Mouse (Mus musculus) limb, embryonic 11.5 days (tissue): ENCODE data around the gene Ecsit. TPM values are rescaled to one million over a fixed set of nuclear protein-coding genes. Genes with fewer than 3 reads are reported as not detected.

Experiments
- ATAC-seq: fragments of 200-750 bp; cut with Nextera tagmentation; 2 replicates; pipeline ENCODE4 v1.8.0; 2017; ENCODE audit warnings: low read depth; ENCODE audit not compliant: insufficient number of reproducible peaks, low FRiP score, low TSS enrichment
- DNase-seq: peaks from one replicate; pipeline ENCODE4 v3.0.0-alpha.2; 2015; ENCODE audit warnings: low spot score
- H3K27ac ChIP-seq: fragments of 300-500 bp; sonication (generic); replicated peaks from 2 replicates; pipeline ENCODE4 v1.5.1; 2014; ENCODE audit warnings: low read depth, mild to moderate bottlenecking, low read length
- H3K27me3 ChIP-seq: fragments of 300-500 bp; sonication (generic); 2 replicates; pipeline ENCODE4 v1.6.1; 2014; ENCODE audit warnings: mild to moderate bottlenecking, low read length, mixed read lengths; ENCODE audit not compliant: control insufficient read depth, insufficient read depth
- H3K36me3 ChIP-seq: fragments of 300-500 bp; sonication (generic); 2 replicates; pipeline ENCODE4 v1.6.1; 2014; ENCODE audit warnings: mild to moderate bottlenecking, low read length, moderate library complexity, mixed read lengths; ENCODE audit not compliant: control insufficient read depth, insufficient read depth
- H3K4me1 ChIP-seq: fragments of 300-500 bp; sonication (generic); 2 replicates; pipeline ENCODE4 v1.6.1; 2014; ENCODE audit warnings: low read length, mixed read lengths; ENCODE audit not compliant: control insufficient read depth, insufficient read depth
- H3K4me2 ChIP-seq: fragments of 300-500 bp; sonication (generic); 2 replicates; pipeline ENCODE4 v1.6.1; 2014; ENCODE audit warnings: low read depth, mild to moderate bottlenecking, moderate library complexity; ENCODE audit not compliant: severe bottlenecking
- H3K4me3 ChIP-seq: fragments of 300-500 bp; sonication (generic); 2 replicates; pipeline ENCODE4 v1.5.1; 2014; ENCODE audit warnings: low read depth, low read length
- H3K9ac ChIP-seq: fragments of 300-500 bp; sonication (generic); 2 replicates; pipeline ENCODE4 v1.6.1; 2014; ENCODE audit warnings: mild to moderate bottlenecking, low read length
- H3K9me3 ChIP-seq: fragments of 300-500 bp; sonication (generic); 2 replicates; pipeline ENCODE4 v1.6.1; 2016; ENCODE audit warnings: low read length; ENCODE audit not compliant: control insufficient read depth
- WGBS: fragments of 180-500 bp; shearing (Covaris S2); extraction: QIAGEN DNeasy Blood & Tissue Kit; methylation state at CpG from one replicate; pipeline ENCODE4 v1.1.7; 2014; 5-methylcytosine and 5-hydroxymethylcytosine counted together
- microRNA-seq: library from miRNA; unstranded; fragments of <30 nt; microRNA quantifications from one replicate; pipeline ENCODE4, GENCODE M21; 2016
- polyA plus RNA-seq: library from polyadenylated mRNA; unstranded; fragments of >200 nt; fragmentation: Nextera tagmentation; extraction: Ambion mirVana; gene quantifications from 2 replicates; pipeline ENCODE4 v1.2.1, GENCODE M21; 2014

Ecsit gene
- polyA plus RNA-seq, 1 experiment from 2014 or later = 29.9 TPM

DNA sequence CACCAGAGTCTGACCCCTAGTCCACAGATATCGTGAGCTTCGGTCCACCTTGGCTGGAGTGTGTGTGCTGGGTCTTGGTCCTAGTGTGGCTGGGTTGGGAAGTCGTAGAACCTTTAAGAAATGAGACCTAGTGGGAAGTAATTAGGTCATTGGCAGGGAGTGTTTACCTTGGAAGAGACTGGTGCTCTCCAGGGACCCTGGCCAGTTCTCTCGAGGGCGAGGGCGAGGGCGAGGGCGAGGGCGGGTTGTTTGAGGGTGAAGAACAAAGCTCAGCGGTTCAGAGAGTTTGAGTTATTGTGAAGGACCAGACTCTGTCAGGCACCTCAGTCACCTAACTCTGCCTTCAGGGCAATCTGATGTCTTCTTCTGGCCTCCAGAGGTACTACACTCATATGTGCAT lies 47.4 kb downstream of the Ecsit start:
- H3K9ac ChIP-seq = no peak overlapping the region
- no peak overlapping the region for H3K4me2 ChIP-seq
- H3K27me3 ChIP-seq = no peaks in the 10 kb centered on the region
- H3K27ac ChIP-seq = no peak overlapping the region
- H3K9me3 ChIP-seq = no peaks in the 10 kb centered on the region
- DNase-seq (no peak), ATAC-seq (no peak)
- no peak overlapping the region for H3K4me3 ChIP-seq
- no peaks in the 10 kb centered on the region for H3K4me1 ChIP-seq
- WGBS = 76% methylated on average over 10 of the region's 10 CpGs
- H3K36me3 ChIP-seq = no peaks in the 10 kb centered on the region

DNA sequence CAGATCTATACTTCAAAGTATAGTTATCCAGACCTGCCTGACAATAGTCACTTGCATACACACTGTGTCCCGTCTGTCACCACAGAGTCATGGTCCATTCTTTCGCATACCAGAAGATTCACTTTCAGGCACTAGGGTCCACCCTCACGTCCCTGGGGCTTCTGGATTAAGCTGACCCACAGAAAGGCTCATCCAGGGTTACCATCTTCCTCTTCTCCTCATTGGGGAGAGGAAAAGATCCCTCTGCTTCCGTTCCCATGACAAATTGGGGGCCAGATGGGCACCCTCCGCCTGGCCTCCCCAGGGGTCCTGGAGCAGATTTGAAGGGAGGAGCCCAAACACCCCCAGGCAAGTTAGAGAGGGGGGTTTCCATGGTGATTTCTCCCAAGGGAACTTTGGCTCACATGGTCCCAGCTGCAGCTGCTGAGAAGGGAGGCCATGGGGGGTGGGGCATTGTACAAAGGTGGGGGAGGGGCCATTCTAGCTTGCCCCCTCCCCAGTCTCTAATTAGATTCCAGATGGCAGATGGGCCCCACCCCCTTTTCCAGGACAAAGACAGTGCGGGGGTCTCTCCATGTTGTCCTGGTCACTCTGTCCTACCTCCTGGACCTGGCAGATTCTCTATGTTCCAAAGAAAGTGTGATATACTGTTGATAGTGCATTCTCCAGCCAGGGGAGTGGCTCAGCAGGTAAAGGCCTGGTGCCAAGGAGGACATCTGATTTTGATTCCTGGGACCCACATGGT lies 49.8 kb downstream of the Ecsit start:
- Histone ChIP-seq H3K27me3 (no peaks in the 10 kb centered on the region), H3K4me1 (no peaks in the 10 kb centered on the region), H3K4me3 (no peak overlapping the region), H3K27ac (no peak overlapping the region), H3K9ac (no peak overlapping the region), H3K4me2 (no peak overlapping the region), H3K9me3 (no peaks in the 10 kb centered on the region), H3K36me3 (no peaks in the 10 kb centered on the region)
- ATAC-seq (no peak; the same call in 1 of the 2 replicates), DNase-seq (no peak)
- WGBS = 56% methylated on average over 6 of the region's 6 CpGs

- Histone ChIP-seq H3K9me3 (no peaks in the 10 kb centered on the region), H3K4me2 (no peak overlapping the region), H3K36me3 (no peaks in the 10 kb centered on the region), H3K4me1 (no peaks in the 10 kb centered on the region), H3K4me3 (no peak overlapping the region), H3K27ac (no peak overlapping the region), H3K27me3 (no peaks in the 10 kb centered on the region), H3K9ac (no peak overlapping the region)
- ATAC-seq (no peak), DNase-seq (no peak)
- 92% methylated on average over 9 of the region's 9 CpGs for WGBS
Observed at GRCm38 (mm10) chr9:22030386-22030785, 54.9 kb downstream of the Ecsit start.

DNA sequence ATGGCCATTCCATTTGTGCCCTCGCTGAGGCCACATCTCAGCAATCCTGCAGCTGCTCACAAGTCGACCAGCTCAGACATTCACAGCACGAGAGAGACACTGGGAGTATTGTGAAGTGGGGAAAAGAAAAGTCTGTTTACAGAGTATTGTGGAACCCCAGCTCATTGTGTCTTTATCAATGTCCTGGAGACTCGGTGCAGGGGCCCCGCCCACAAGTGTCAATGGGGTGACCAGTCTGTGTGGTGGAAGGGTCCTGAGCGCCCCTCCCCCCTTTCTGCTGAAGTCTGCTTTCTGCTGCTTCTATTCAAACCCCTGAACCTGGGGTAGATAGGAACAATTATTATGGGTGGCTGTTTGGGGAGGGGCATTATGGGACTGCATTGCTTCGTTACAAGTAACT lies 56.8 kb downstream of the Ecsit start:
- Histone ChIP-seq H3K9ac (no peak overlapping the region), H3K27me3 (no peaks in the 10 kb centered on the region), H3K27ac (no peak overlapping the region), H3K4me1 (no peaks in the 10 kb centered on the region), H3K36me3 (no peaks in the 10 kb centered on the region), H3K9me3 (no peaks in the 10 kb centered on the region), H3K4me2 (no peak overlapping the region), H3K4me3 (no peak overlapping the region)
- 68% methylated on average over 7 of the region's 7 CpGs for WGBS
- no peak for ATAC-seq
- no peak for DNase-seq

DNA sequence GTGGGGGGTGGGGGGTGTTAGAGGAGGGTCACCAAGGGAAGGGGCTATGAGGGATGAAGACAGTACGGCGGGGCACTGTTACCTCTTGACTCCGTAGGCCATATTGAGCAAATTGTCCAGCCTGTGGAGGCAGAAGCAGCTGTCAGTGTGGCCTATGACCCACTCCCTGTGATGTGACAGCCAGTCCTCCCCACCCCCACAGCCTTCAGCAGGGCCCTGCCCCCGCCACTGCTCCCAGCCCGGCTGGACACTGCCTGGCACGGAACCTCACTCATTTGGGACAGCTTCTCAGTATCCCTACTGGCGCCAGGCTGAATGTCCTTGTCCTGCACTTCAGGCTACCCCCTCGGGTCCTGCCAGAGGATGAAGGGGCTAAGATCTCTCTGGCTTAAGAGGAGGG lies 60.6 kb downstream of the Ecsit start:
- Histone ChIP-seq H3K9me3 (no peaks in the 10 kb centered on the region), H3K4me3 (no peak overlapping the region), H3K27ac (no peak overlapping the region), H3K4me2 (no peak overlapping the region), H3K9ac (no peak overlapping the region), H3K4me1 (no peaks in the 10 kb centered on the region), H3K27me3 (no peaks in the 10 kb centered on the region), H3K36me3 (no peaks in the 10 kb centered on the region)
- ATAC-seq (no peak), DNase-seq (no peak)
- WGBS = 50% methylated on average over 8 of the region's 8 CpGs

Small RNA genes within 50 kb of the gene (microRNA-seq; reads per million reads assigned to microRNA genes)
- gene Mir7084 = not detected

Other genes with a start within 250 kb of the Ecsit start
- gene Angptl8, start 249.9 kb downstream of the Ecsit start, polyA plus RNA-seq = 0.64 and 0.82 TPM in 2 replicates
- gene Dock6, start 232.8 kb downstream of the Ecsit start, polyA plus RNA-seq = 37.4 and 42.7 TPM in 2 replicates
- gene Rab3d, start 167.2 kb downstream of the Ecsit start, polyA plus RNA-seq = 4.9 and 5.2 TPM in 2 replicates
- gene Ccdc159, start 158.0 kb downstream of the Ecsit start, polyA plus RNA-seq = 3.5 and 4.8 TPM in 2 replicates
- 29.7 and 29.9 TPM in 2 replicates for gene Tmem205, start 157.9 kb downstream of the Ecsit start, polyA plus RNA-seq
- 6.6 and 8.2 TPM in 2 replicates for gene Plppr2, start 148.4 kb downstream of the Ecsit start, polyA plus RNA-seq
- gene Swsap1, start 129.7 kb downstream of the Ecsit start, polyA plus RNA-seq = 17.4 and 20.0 TPM in 2 replicates
- gene Epor, start 121.9 kb downstream of the Ecsit start, polyA plus RNA-seq = 4.9 and 5.8 TPM in 2 replicates
- 1.6 and 2.5 TPM in 2 replicates for gene Rgl3, start 96.0 kb downstream of the Ecsit start, polyA plus RNA-seq
- 1.8 and 2.1 TPM in 2 replicates for gene Ccdc151, start 82.8 kb downstream of the Ecsit start, polyA plus RNA-seq
- 86.4 and 93.0 TPM in 2 replicates for gene Prkcsh, start 82.6 kb downstream of the Ecsit start, polyA plus RNA-seq
- 0.10 and 0.11 TPM in 2 replicates for gene Elavl3, start 33.4 kb downstream of the Ecsit start, polyA plus RNA-seq
- gene Gm49318, start 14.2 kb downstream of the Ecsit start, polyA plus RNA-seq = not detected in 2 replicates
- 5.8 and 8.7 TPM in 2 replicates for gene Zfp653, start 14.1 kb downstream of the Ecsit start, polyA plus RNA-seq
- gene Cnn1, start 13.8 kb upstream of the Ecsit start, polyA plus RNA-seq = 0.84 and 0.89 TPM in 2 replicates
- gene Elof1, start 31.7 kb upstream of the Ecsit start, polyA plus RNA-seq = 223 and 231 TPM in 2 replicates
- 13.2 and 14.2 TPM in 2 replicates for gene Acp5, start 50.3 kb upstream of the Ecsit start, polyA plus RNA-seq
- 58.4 and 60.8 TPM in 2 replicates for gene Pigyl, start 71.4 kb upstream of the Ecsit start, polyA plus RNA-seq
- 0.06 TPM in 1 of 2 replicates, not detected in the other for gene Zfp872, start 102.7 kb upstream of the Ecsit start, polyA plus RNA-seq
- 10.3 and 15.2 TPM in 2 replicates for gene Zfp809, start 140.3 kb upstream of the Ecsit start, polyA plus RNA-seq
- gene Zfp599, start 174.5 kb upstream of the Ecsit start, polyA plus RNA-seq = 10.8 and 11.2 TPM in 2 replicates
- gene Zfp810, start 222.2 kb upstream of the Ecsit start, polyA plus RNA-seq = 30.8 and 36.4 TPM in 2 replicates